Mouse (Mus musculus): Measurements from ENCODE around the gene Mosmo. TPM values are rescaled to one million over a fixed set of nuclear protein-coding genes. Genes with fewer than 3 reads are reported as not detected.
A peak's percentile ranks its signal among the peaks of the same experiment; 100 is the strongest.

Gene Mosmo
- total RNA-seq (2021): 10 to 100 TPM; 36.2 to 41.2 TPM
- long read RNA-seq, experiment 1, partial matches to known transcripts: 0 of 1 reads
- long read RNA-seq, experiment 1, other reads (novel, unspliced or antisense): 0 of 1 reads
- long read RNA-seq, experiment 2, full-length matches to known transcripts: 10 of 17 reads
- long read RNA-seq, experiment 2, partial matches to known transcripts: 5 of 17 reads
- long read RNA-seq, experiment 2, other reads (novel, unspliced or antisense): 2 of 17 reads

GRCm38 (mm10) chr7:120677001-120677643 is at the start of gene Mosmo:
TSS of gene Mosmo (plus strand) at chr7:120677618.
- DNase-seq (ENCODE audit: low spot score in 2 of 2): peak; percentile 53 to 67

GRCm38 (mm10) chr7:120632518-120632917 is 44.9 kb upstream of the Mosmo start:
- DNase-seq (ENCODE audit: low spot score in 2 of 2): no peak

GRCm38 (mm10) chr7:120634301-120634700 is 43.1 kb upstream of the Mosmo start:
- no peak for DNase-seq (ENCODE audit: low spot score in 2 of 2)

- DNase-seq (ENCODE audit: low spot score in 2 of 2): peak; percentile 71 to 72
Observed at GRCm38 (mm10) chr7:120634711-120635361, 42.6 kb upstream of the Mosmo start, which contains the start of gene Uqcrc2. TSS of gene Uqcrc2 (plus strand) at chr7:120635176.

GRCm38 (mm10) chr7:120635362-120635781 is 42.0 kb upstream of the Mosmo start:
- no peak for DNase-seq (ENCODE audit: low spot score in 2 of 2)

GRCm38 (mm10) chr7:120635821-120636220 is 41.6 kb upstream of the Mosmo start:
- no peak for DNase-seq (ENCODE audit: low spot score in 2 of 2)

GRCm38 (mm10) chr7:120643217-120643616 is 34.2 kb upstream of the Mosmo start:
- DNase-seq (ENCODE audit: low spot score in 2 of 2): no peak

- DNase-seq (ENCODE audit: low spot score in 2 of 2): no peak
Observed at GRCm38 (mm10) chr7:120647849-120648248, 29.6 kb upstream of the Mosmo start.

- no peak for DNase-seq (ENCODE audit: low spot score in 2 of 2)
Observed at GRCm38 (mm10) chr7:120662079-120662478, 15.3 kb upstream of the Mosmo start.

- DNase-seq (ENCODE audit: low spot score in 2 of 2): peak; percentile 48 to 50
Observed at GRCm38 (mm10) chr7:120670153-120670875, 7.1 kb upstream of the Mosmo start, which contains the start of gene Pdzd9. TSS of gene Pdzd9 (minus strand) at chr7:120670343.

- no peak for DNase-seq (ENCODE audit: low spot score in 2 of 2)
Observed at GRCm38 (mm10) chr7:120671271-120671670, 6.1 kb upstream of the Mosmo start.

GRCm38 (mm10) chr7:120677764-120678531 is 530 bp downstream of the Mosmo start:
- DNase-seq (ENCODE audit: low spot score in 2 of 2): peak; percentile 11

GRCm38 (mm10) chr7:120679023-120679422 is 1.6 kb downstream of the Mosmo start:
- DNase-seq (ENCODE audit: low spot score in 2 of 2): no peak

GRCm38 (mm10) chr7:120682002-120682401 is 4.6 kb downstream of the Mosmo start:
- no peak for DNase-seq (ENCODE audit: low spot score in 2 of 2)

GRCm38 (mm10) chr7:120684731-120685161 is 7.3 kb downstream of the Mosmo start:
- DNase-seq (ENCODE audit: low spot score in 2 of 2): no peak

- DNase-seq (ENCODE audit: low spot score in 2 of 2): no peak
Observed at GRCm38 (mm10) chr7:120685227-120685626, 7.8 kb downstream of the Mosmo start.

- DNase-seq (ENCODE audit: low spot score in 2 of 2): no peak
Observed at GRCm38 (mm10) chr7:120690634-120691033, 13.2 kb downstream of the Mosmo start.

- no peak for DNase-seq (ENCODE audit: low spot score in 2 of 2)
Observed at GRCm38 (mm10) chr7:120693831-120694375, 16.5 kb downstream of the Mosmo start.

GRCm38 (mm10) chr7:120695196-120695595 is 17.8 kb downstream of the Mosmo start:
- DNase-seq (ENCODE audit: low spot score in 2 of 2): no peak

- no peak for DNase-seq (ENCODE audit: low spot score in 2 of 2)
Observed at GRCm38 (mm10) chr7:120695641-120696040, 18.2 kb downstream of the Mosmo start.

All from adrenal gland, postnatal 4 days (tissue).